Mouse (Mus musculus) ES-E14 (cell line): ENCODE measurements at regions not wholly inside any gene's neighbourhood (a gene's known extent, or its start where the extent isn't known, plus 50 kb on each side); places are given as distances from the start of the nearest gene placed in this dataset.

Experiments used
- DNase-seq: peaks from one replicate; pipeline ENCODE4 v3.0.0-alpha.2; 2013; ENCODE audit warnings: low read depth, low spot score
- H3K27ac ChIP-seq: 2 replicates; pipeline ENCODE4 v1.5.1; 2012; ENCODE audit warnings: low read depth, mild to moderate bottlenecking, low read length, moderate library complexity, mixed read lengths; ENCODE audit not compliant: poor library complexity, insufficient read depth, severe bottlenecking
- H3K36me3 ChIP-seq: 2 replicates; pipeline ENCODE4 v1.6.1; 2012; ENCODE audit warnings: mild to moderate bottlenecking, low read length, moderate library complexity, mixed read lengths; ENCODE audit not compliant: control insufficient read depth, poor library complexity, insufficient read depth, severe bottlenecking
- H3K4me1 ChIP-seq, 2 experiments: fragments of 150-350 bp in 1 of 2; sonication (generic) in 1 of 2; 2 replicates each; pipeline ENCODE4 v1.6.1; 2012; ENCODE audit warnings: low read length in 2 of 2, mild to moderate bottlenecking in 1 of 2, mixed read lengths in 1 of 2; ENCODE audit not compliant: control insufficient read depth in 2 of 2, insufficient read depth in 2 of 2, poor library complexity in 1 of 2
- H3K4me3 ChIP-seq, 2 experiments: fragments of 150-350 bp in 1 of 2; sonication (generic) in 1 of 2; 2 replicates each; pipeline ENCODE4 v1.5.1; 2012; ENCODE audit warnings: low read length in 2 of 2, low read depth in 1 of 2, mild to moderate bottlenecking in 1 of 2, mixed read lengths in 1 of 2; ENCODE audit not compliant: insufficient read depth in 1 of 2, poor library complexity in 1 of 2, severe bottlenecking in 1 of 2
- H3K9ac ChIP-seq: 2 replicates; pipeline ENCODE4 v1.6.1; 2012; ENCODE audit warnings: low read depth, mild to moderate bottlenecking, low read length, mixed read lengths; ENCODE audit not compliant: poor library complexity, insufficient read depth, severe bottlenecking
- H3K9me3 ChIP-seq: fragments of 150-350 bp; sonication (generic); 2 replicates; pipeline ENCODE4 v1.6.1; 2012; ENCODE audit warnings: low read depth, mild to moderate bottlenecking, low read length; ENCODE audit not compliant: control insufficient read depth, insufficient read depth
- CHD2 ChIP-seq: IDR thresholded peaks from 2 replicates; pipeline ENCODE4 v1.6.1; 2014; ENCODE audit warnings: mild to moderate bottlenecking, low read depth, low read length, inconsistent platforms
- HCFC1 ChIP-seq: IDR thresholded peaks from 2 replicates; pipeline ENCODE4 v1.6.1; 2012; ENCODE audit warnings: low read length, inconsistent platforms, borderline replicate concordance; ENCODE audit not compliant: insufficient read depth
- MAFK ChIP-seq: IDR thresholded peaks from 2 replicates; pipeline ENCODE4 v1.6.1; 2014; ENCODE audit warnings: mild to moderate bottlenecking, low read depth, low read length, inconsistent platforms; ENCODE audit not compliant: insufficient read depth
- ZC3H11A ChIP-seq: IDR thresholded peaks from 2 replicates; pipeline ENCODE4 v1.6.1; 2012; ENCODE audit warnings: low read depth, mild to moderate bottlenecking, inconsistent platforms, low read length, borderline replicate concordance
- ZNF384 ChIP-seq: IDR thresholded peaks from 2 replicates; pipeline ENCODE4 v1.6.1; 2012; ENCODE audit warnings: low read depth, low read length, inconsistent platforms
- in situ Hi-C, 2 experiments: fragments of 600-800 bp; cut with MboI; formaldehyde crosslinking; loops; one replicate each; pipeline ENCODE4 v1.15.1; 2025; ENCODE audit warnings: low sequenced_read_pairs in 2 of 2, inconsistent platforms in 1 of 2; ENCODE audit not compliant: unreplicated experiment in 2 of 2

DNA sequence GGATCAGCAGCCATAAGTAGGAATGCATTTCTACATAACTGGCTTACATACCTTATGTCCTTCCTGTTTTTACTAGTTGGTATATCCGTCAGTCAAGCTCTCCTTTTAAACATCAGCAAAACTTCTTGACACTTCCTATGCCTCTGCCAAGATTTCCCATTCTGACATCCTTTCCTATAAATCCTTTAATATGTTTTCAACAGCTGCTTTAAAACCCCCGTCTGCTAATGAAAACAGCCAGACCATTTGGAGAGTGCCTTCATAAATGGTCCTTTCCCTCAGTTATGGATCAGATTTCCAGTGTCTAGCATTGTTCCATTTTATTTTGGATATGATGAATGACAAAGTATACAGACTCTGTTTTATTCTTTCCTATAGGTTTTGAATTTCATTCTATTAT lies 270.7 kb upstream of the Rgmb start:
- Histone ChIP-seq H3K9ac (no peak overlapping the region), H3K36me3 (no peaks in the 10 kb centered on the region), H3K27ac (no peak overlapping the region), H3K4me1 (no peaks in the 10 kb centered on the region), H3K9me3 (no peaks in the 10 kb centered on the region), H3K4me3 (no peak overlapping the region)
- DNase-seq, result no peak
- TF ChIP-seq ZNF384 (no peak), CHD2 (no peak), MAFK (no peak), ZC3H11A (no peak), HCFC1 (no peak)
- in situ Hi-C loops, result no loop called here

DNA sequence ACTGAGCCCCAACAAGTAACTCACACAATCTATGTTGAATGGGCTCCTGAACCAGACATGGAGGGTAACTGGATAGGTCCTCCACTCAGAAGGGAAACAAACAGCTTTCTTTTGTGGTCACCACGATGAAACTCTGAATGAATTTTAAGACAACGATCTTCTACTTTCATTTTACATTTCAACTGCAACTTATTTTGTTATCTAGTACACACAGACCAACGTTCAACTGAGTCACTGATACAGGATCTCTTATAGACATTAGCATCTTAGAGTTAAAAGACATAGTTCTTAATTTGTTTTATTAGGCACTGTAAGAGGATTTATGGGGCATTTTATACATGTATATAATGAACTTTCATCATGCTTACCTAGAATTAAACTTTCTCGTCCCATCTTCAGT lies 262.1 kb upstream of the Rgmb start:
- H3K4me3 ChIP-seq, result no peak overlapping the region
- H3K4me1 ChIP-seq, result no peaks in the 10 kb centered on the region
- no peak overlapping the region for H3K9ac ChIP-seq
- H3K27ac ChIP-seq, result no peak overlapping the region
- TF ChIP-seq ZC3H11A (no peak), CHD2 (no peak), ZNF384 (no peak), HCFC1 (no peak), MAFK (no peak)
- no peaks in the 10 kb centered on the region for H3K36me3 ChIP-seq
- no peak for DNase-seq
- in situ Hi-C loops, result no loop called here
- H3K9me3 ChIP-seq, result no peaks in the 10 kb centered on the region

DNA sequence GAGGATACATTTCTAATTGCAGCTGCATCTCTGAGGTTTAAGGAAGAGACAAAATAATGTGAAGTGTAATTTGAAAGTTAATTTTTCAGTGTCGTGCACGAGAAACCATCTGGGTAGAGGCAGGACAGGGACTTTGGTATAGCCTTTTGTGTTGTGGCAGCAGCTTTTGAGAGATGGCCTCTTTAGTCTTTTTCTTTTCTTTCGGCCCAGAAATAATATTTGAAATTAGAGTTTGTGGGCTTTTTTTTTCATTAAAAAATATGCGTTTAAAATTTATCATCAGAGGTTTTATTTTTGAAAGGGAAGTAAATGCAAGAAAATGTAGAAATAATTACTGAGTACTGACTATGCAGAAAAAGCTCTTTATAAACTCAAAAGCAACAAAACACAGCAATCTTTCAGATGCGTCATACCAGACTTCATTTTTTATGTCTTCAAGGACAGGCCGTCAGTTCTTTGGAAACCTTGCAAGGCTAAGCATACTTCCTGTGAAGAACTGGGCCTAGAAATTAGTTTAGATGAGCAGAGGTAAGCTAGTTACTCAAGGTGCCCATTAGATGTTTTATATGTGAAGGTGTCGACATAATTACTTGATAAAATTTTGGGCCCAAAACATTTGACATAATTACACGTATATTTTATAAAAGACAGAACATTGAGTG lies 258.9 kb upstream of the Rgmb start:
- no peak overlapping the region for H3K27ac ChIP-seq
- no peak overlapping the region for H3K4me3 ChIP-seq
- TF ChIP-seq CHD2 (no peak), HCFC1 (no peak), MAFK (no peak), ZNF384 (no peak)
- H3K9ac ChIP-seq, result no peak overlapping the region
- in situ Hi-C loops, result no loop called here
- no peaks in the 10 kb centered on the region for H3K9me3 ChIP-seq
- no peaks in the 10 kb centered on the region for H3K4me1 ChIP-seq
- no peaks in the 10 kb centered on the region for H3K36me3 ChIP-seq
- DNase-seq, result no peak

DNA sequence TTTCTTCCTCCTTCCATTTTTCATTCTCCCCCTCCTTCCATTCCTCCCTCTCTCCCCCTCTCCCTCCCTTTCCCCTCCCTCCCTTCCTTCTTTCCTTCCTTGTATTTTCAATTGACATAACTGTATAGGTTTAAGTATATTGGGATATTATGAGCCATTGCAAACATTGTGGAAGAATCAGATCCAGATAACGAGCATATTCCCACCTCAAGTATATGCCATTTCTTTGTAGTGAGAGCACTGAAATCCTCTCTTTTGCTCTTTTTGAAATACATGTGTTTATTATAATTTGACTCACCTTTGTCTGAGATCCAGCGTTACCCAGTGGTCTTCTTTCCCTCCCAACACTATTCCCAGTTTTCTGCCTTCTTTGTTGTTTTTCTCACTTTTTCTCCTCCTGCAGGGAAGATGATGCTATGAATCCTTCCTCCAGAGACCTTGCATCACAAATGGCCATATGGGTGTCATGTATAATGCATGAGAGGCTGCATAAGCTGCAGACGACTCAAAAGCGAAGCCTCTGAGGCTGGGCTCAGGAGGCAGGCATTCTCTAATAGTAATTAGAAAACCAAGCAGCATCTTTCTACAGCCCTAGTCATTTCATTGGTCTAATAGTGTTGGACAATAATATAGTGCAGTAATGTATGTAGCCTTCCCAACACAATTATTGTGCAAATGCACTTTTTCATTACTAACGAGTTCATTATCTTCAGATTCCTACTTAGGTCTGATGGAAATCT lies 258.2 kb upstream of the Rgmb start:
- DNase-seq, result no peak
- in situ Hi-C loops, result no loop called here
- TF ChIP-seq MAFK, result no peak
- no peak for TF ChIP-seq ZNF384
- TF ChIP-seq CHD2, result no peak
- TF ChIP-seq ZC3H11A, result no peak
- no peak for TF ChIP-seq HCFC1
- H3K27ac ChIP-seq, result no peak overlapping the region
- H3K4me1 ChIP-seq, result no peaks in the 10 kb centered on the region
- H3K9ac ChIP-seq, result no peak overlapping the region
- no peak overlapping the region for H3K4me3 ChIP-seq
- no peaks in the 10 kb centered on the region for H3K9me3 ChIP-seq
- H3K36me3 ChIP-seq, result no peaks in the 10 kb centered on the region
